Mouse (Mus musculus): ENCODE measurements at regions not wholly inside any gene's neighbourhood (a gene's known extent, or its start where the extent isn't known, plus 50 kb on each side); places are given as distances from the start of the nearest gene placed in this dataset.

DNA sequence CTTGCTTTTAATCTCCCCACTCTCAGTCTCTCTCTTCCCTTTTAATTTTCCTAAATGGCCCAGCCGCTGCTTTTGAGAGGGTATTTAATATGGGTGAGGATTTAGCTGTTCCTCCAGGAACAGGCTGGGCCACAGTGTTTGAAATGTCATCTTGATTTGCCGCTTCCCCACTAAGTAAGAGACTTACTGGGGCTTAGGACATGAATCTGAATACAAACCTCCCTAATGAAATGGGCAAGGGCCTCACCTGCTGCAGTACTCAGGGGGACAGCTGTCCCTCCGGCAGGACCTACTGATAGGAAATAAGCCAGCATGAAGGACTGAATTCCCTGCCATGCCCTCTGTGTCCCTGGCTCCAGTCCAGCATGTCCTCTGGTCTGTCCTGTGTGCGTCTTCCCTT lies 50.6 kb upstream of the Prr23a1 start:
- ATAC-seq (ENCODE audit: insufficient number of reproducible peaks, insufficient read depth, low FRiP score, low read depth), result no peak
- H3K36me3 ChIP-seq (ENCODE audit: control insufficient read depth, insufficient read depth, low read length), result no peaks in the 10 kb centered on the region
- no peaks in the 10 kb centered on the region for H3K4me1 ChIP-seq (ENCODE audit: control insufficient read depth, insufficient read depth, low read length)
- H3K27me3 ChIP-seq (ENCODE audit: control insufficient read depth, insufficient read depth, low read length), result no peaks in the 10 kb centered on the region
- WGBS, result 61% methylated on average over 4 of the region's 4 CpGs
- H3K27ac ChIP-seq (ENCODE audit: low read length), result no peak overlapping the region
- no peak overlapping the region for H3K9ac ChIP-seq (replicated peaks; ENCODE audit: low read depth, low read length)
- H3K9me3 ChIP-seq (ENCODE audit: control insufficient read depth, low read depth, low read length), result no peaks in the 10 kb centered on the region
- no peak overlapping the region for H3K4me3 ChIP-seq (ENCODE audit: low read depth, low read length)
- H3K4me2 ChIP-seq (replicated peaks; ENCODE audit: low read depth, low read length), result no peak overlapping the region

DNA sequence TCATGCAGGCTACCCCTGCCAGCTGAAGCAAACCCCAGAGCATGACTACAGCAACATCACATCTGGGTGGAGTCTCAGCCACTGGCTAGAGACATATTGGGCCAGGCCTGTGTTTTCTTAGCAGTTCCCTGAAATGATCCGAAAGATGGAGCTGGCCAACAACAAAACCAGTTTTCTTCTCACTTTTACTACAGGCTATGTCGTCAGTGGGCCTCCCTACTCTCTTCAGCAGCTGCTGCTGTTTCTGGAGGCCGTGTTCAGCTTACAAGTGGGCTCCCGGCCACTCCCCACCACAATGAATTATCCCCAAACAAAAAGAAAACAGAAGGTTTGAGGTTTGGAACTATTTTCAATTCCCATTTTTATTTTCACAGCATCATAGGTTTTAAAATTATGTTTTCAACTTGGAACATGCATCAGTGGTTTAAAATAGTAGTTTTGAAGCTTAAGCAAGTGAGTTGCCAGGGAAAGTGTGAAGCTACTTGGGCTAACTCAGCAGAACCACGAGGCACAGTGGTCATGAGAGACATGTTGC lies 68.6 kb upstream of the Prr23a1 start:
- no peak overlapping the region for H3K4me3 ChIP-seq (ENCODE audit: low read depth, low read length)
- no peaks in the 10 kb centered on the region for H3K9me3 ChIP-seq (ENCODE audit: control insufficient read depth, low read depth, low read length)
- no peaks in the 10 kb centered on the region for H3K36me3 ChIP-seq (ENCODE audit: control insufficient read depth, insufficient read depth, low read length)
- H3K9ac ChIP-seq (replicated peaks; ENCODE audit: low read depth, low read length), result no peak overlapping the region
- 75% methylated on average over 5 of the region's 5 CpGs for WGBS
- no peak for ATAC-seq (ENCODE audit: insufficient number of reproducible peaks, insufficient read depth, low FRiP score, low read depth)
- no peaks in the 10 kb centered on the region for H3K27me3 ChIP-seq (ENCODE audit: control insufficient read depth, insufficient read depth, low read length)
- no peaks in the 10 kb centered on the region for H3K4me1 ChIP-seq (ENCODE audit: control insufficient read depth, insufficient read depth, low read length)
- no peak overlapping the region for H3K4me2 ChIP-seq (replicated peaks; ENCODE audit: low read depth, low read length)
- H3K27ac ChIP-seq (ENCODE audit: low read length), result no peak overlapping the region

DNA sequence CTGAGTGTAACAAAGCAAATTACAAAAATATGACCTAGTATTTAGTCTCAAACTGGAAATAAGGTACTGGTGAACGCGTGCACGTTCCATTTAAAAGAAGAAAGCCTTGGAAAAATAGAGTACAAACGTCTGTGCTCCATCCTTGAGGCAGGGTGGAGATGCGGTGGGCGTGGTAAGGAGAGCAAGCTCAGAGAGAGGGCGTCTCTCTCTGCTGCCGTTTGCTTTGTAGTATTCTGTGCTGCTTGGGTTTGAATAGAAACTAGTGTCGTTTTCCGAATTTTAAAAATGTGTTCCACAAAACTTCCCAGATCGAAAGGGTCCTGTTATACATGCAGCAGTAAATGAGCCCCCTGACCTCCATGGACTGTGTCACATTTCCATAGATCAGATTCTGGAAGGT lies 69.1 kb upstream of the Prr23a1 start:
- ATAC-seq (ENCODE audit: insufficient number of reproducible peaks, insufficient read depth, low FRiP score, low read depth), result no peak
- no peaks in the 10 kb centered on the region for H3K4me1 ChIP-seq (ENCODE audit: control insufficient read depth, insufficient read depth, low read length)
- H3K9ac ChIP-seq (replicated peaks; ENCODE audit: low read depth, low read length), result no peak overlapping the region
- no peak overlapping the region for H3K4me3 ChIP-seq (ENCODE audit: low read depth, low read length)
- 78% methylated on average over 11 of the region's 11 CpGs for WGBS
- H3K27ac ChIP-seq (ENCODE audit: low read length), result no peak overlapping the region
- no peak overlapping the region for H3K4me2 ChIP-seq (replicated peaks; ENCODE audit: low read depth, low read length)
- H3K36me3 ChIP-seq (ENCODE audit: control insufficient read depth, insufficient read depth, low read length), result no peaks in the 10 kb centered on the region
- H3K9me3 ChIP-seq (ENCODE audit: control insufficient read depth, low read depth, low read length), result no peaks in the 10 kb centered on the region
- H3K27me3 ChIP-seq (ENCODE audit: control insufficient read depth, insufficient read depth, low read length), result no peaks in the 10 kb centered on the region

DNA sequence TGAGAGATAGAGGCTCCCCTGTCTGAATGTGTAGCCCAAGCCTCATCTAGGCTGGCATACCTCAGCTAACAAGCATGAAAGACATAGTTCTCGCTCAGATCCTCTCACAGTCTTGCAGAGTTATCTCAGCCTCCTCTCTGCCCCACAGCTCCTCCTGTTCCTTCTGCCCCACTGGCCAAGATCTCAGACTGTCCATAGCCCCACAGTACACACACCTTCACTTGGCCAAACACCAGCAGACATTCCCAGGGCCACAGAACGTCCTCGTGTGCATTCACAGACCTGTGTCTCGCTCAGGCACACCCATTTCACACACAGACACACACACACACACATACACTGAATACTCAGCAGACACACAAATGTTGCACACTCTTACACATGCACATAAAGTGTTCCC lies 87.5 kb upstream of the Prr23a1 start:
- H3K4me2 ChIP-seq (replicated peaks; ENCODE audit: low read depth, low read length), result no peak overlapping the region
- no peak overlapping the region for H3K9ac ChIP-seq (replicated peaks; ENCODE audit: low read depth, low read length)
- ATAC-seq (ENCODE audit: insufficient number of reproducible peaks, insufficient read depth, low FRiP score, low read depth), result no peak
- no peak overlapping the region for H3K4me3 ChIP-seq (ENCODE audit: low read depth, low read length)
- H3K36me3 ChIP-seq (ENCODE audit: control insufficient read depth, insufficient read depth, low read length), result no peaks in the 10 kb centered on the region
- H3K4me1 ChIP-seq (ENCODE audit: control insufficient read depth, insufficient read depth, low read length), result no peaks in the 10 kb centered on the region
- H3K9me3 ChIP-seq (ENCODE audit: control insufficient read depth, low read depth, low read length), result no peaks in the 10 kb centered on the region
- H3K27me3 ChIP-seq (ENCODE audit: control insufficient read depth, insufficient read depth, low read length), result no peaks in the 10 kb centered on the region
- no peak overlapping the region for H3K27ac ChIP-seq (ENCODE audit: low read length)
- WGBS, result 74% methylated on average over 4 of the region's 4 CpGs

DNA sequence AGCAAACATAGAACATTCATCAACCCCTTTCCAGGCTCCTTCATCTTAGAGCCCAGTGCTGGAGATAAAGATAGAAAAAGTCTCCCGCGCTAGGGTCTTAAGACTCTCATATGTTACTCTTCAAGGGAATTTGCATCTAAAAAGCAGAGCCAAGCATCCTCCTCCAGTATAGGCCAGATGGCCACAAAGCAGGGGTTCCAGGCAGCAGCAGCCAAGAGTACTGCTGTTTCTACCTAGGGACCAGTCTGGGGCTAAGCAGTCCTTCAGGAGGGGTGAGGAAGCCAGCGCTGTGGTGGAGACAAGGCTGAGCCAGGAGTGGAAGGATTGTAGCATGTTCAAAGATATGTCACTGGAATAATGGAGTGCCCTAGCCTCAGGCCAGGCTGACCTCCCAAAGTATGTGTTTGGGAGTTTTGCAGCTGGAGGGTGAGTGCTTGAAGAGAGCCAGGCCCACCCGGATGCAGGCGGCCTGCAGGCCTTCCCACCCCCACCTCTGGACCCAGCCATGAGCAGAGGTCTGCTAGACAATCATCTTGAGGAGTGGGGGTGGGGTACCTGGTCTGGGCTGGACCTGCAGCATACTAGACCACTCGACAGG lies 88.8 kb upstream of the Prr23a1 start:
- H3K36me3 ChIP-seq (ENCODE audit: control insufficient read depth, insufficient read depth, low read length), result no peaks in the 10 kb centered on the region
- 50% methylated on average over 6 of the region's 6 CpGs for WGBS
- no peaks in the 10 kb centered on the region for H3K9me3 ChIP-seq (ENCODE audit: control insufficient read depth, low read depth, low read length)
- no peaks in the 10 kb centered on the region for H3K27me3 ChIP-seq (ENCODE audit: control insufficient read depth, insufficient read depth, low read length)
- no peak overlapping the region for H3K27ac ChIP-seq (ENCODE audit: low read length)
- H3K4me2 ChIP-seq (replicated peaks; ENCODE audit: low read depth, low read length), result no peak overlapping the region
- H3K4me3 ChIP-seq (ENCODE audit: low read depth, low read length), result no peak overlapping the region
- H3K9ac ChIP-seq (replicated peaks; ENCODE audit: low read depth, low read length), result no peak overlapping the region
- ATAC-seq (ENCODE audit: insufficient number of reproducible peaks, insufficient read depth, low FRiP score, low read depth), result 0 out of 2 replicates have a peak, but pooled peaks have one; percentile 23
- no peaks in the 10 kb centered on the region for H3K4me1 ChIP-seq (ENCODE audit: control insufficient read depth, insufficient read depth, low read length)

DNA sequence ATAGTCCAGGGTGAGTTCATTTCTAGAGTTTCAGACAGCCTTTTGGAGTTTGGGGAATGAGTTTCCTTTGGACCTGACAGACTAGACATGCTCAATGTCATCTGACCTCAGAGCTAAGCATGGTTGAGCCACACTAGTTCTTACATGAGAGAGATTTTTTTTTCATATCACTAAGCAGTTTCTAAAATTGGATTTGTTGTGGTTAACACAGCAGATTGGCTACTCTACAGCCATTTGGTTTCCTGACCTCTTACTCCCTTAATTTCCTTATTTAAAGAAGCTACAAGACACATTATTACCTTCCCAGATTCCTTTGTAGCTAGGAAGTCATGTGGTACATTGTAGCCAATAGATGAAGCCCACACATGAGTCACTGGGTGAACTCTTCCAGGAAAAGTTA lies 98.5 kb upstream of the Prr23a1 start:
- Histone ChIP-seq H3K36me3 (ENCODE audit: control insufficient read depth, insufficient read depth, low read length) (no peaks in the 10 kb centered on the region), H3K4me1 (ENCODE audit: control insufficient read depth, insufficient read depth, low read length) (no peaks in the 10 kb centered on the region), H3K9me3 (ENCODE audit: control insufficient read depth, low read depth, low read length) (no peaks in the 10 kb centered on the region), H3K4me3 (ENCODE audit: low read depth, low read length) (no peak overlapping the region), H3K4me2 (replicated peaks; ENCODE audit: low read depth, low read length) (no peak overlapping the region), H3K27ac (ENCODE audit: low read length) (no peak overlapping the region), H3K9ac (replicated peaks; ENCODE audit: low read depth, low read length) (no peak overlapping the region), H3K27me3 (ENCODE audit: control insufficient read depth, insufficient read depth, low read length) (no peaks in the 10 kb centered on the region)
- ATAC-seq (ENCODE audit: insufficient number of reproducible peaks, insufficient read depth, low FRiP score, low read depth), result no peak

DNA sequence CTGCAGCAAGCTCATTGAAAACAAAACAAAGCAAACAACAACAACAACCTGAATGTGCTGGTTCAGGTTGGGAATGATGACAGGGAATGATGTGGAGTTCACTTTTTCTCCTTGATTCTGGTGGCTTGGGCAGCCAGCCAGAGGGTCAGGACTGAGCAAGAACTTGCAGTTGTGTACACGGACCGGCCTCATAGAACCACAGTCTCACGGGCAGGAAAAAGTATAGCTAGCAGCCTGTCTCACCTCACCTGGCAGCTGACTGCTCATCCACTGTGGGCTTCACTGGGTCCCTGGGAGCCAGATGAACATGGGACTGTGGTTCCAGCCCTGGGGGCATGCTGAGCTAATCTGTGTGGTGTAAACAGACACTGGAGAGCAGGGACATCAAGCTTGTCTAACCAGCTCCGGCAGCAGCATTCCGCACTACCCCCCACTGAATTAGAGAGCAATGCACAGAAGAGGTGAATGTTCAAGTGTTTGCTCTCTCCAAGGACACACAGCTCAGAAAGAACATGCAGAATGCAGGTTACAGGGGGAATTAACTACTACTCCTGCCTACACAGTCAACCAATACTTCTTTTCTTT lies 114.9 kb upstream of the Prr23a1 start:
- Histone ChIP-seq H3K9ac (replicated peaks; ENCODE audit: low read depth, low read length) (no peak overlapping the region), H3K36me3 (ENCODE audit: control insufficient read depth, insufficient read depth, low read length) (no peaks in the 10 kb centered on the region), H3K9me3 (ENCODE audit: control insufficient read depth, low read depth, low read length) (no peaks in the 10 kb centered on the region), H3K4me2 (replicated peaks; ENCODE audit: low read depth, low read length) (no peak overlapping the region), H3K4me1 (ENCODE audit: control insufficient read depth, insufficient read depth, low read length) (no peaks in the 10 kb centered on the region), H3K27me3 (ENCODE audit: control insufficient read depth, insufficient read depth, low read length) (no peaks in the 10 kb centered on the region), H3K27ac (ENCODE audit: low read length) (no peak overlapping the region), H3K4me3 (ENCODE audit: low read depth, low read length) (no peak overlapping the region)
- ATAC-seq (ENCODE audit: insufficient number of reproducible peaks, insufficient read depth, low FRiP score, low read depth), result peak; percentile 33; the same call in 1 of the 2 replicates
- 30% methylated on average over 5 of the region's 5 CpGs for WGBS

DNA sequence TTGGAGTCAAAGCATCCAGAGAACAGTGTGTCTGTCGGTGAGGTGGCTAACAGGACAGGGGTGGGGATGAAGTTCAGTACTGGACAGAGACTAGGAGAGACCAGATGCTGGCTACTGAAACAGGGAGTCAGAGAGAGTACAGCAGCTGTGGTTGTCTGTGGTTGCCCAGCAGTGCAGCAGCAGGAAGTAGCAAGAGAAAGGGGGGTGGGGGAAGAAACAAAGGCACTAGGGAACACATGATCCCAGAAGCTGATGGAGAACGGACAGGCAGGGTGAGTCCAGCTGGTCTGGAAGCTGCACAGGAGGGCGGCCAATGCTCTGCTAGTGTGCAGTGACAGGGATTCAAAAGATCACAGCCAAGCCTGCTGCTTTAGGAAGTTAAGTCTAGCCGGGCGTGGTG lies 115.7 kb upstream of the Prr23a1 start:
- no peaks in the 10 kb centered on the region for H3K36me3 ChIP-seq (ENCODE audit: control insufficient read depth, insufficient read depth, low read length)
- no peak overlapping the region for H3K27ac ChIP-seq (ENCODE audit: low read length)
- H3K9ac ChIP-seq (replicated peaks; ENCODE audit: low read depth, low read length), result no peak overlapping the region
- H3K4me1 ChIP-seq (ENCODE audit: control insufficient read depth, insufficient read depth, low read length), result no peaks in the 10 kb centered on the region
- no peak overlapping the region for H3K4me2 ChIP-seq (replicated peaks; ENCODE audit: low read depth, low read length)
- H3K27me3 ChIP-seq (ENCODE audit: control insufficient read depth, insufficient read depth, low read length), result no peaks in the 10 kb centered on the region
- WGBS, result 49% methylated on average over 5 of the region's 5 CpGs
- H3K4me3 ChIP-seq (ENCODE audit: low read depth, low read length), result no peak overlapping the region
- H3K9me3 ChIP-seq (ENCODE audit: control insufficient read depth, low read depth, low read length), result no peaks in the 10 kb centered on the region
- ATAC-seq (ENCODE audit: insufficient number of reproducible peaks, insufficient read depth, low FRiP score, low read depth), result 0 out of 2 replicates have a peak, but pooled peaks have one; percentile 56

DNA sequence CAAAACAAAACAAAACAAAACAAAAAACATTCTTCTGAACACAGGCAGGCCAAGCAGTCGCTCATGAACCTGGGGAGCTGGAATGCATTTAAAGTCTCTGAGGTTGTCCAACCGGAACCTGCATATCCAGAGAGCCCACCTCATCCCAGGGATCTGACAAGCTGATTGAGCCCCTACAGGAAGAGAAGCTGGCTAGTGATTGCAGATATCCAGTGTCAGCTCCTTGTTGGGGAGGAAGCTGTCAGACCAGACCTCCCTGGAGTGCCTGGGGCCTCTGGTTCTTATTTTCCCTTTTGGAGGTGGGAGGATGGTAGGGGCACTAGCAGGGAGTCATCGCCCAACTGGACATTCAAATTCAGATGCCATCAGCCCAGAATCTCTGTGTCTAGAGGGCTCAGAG lies 119.4 kb upstream of the Prr23a1 start:
- H3K4me2 ChIP-seq (replicated peaks; ENCODE audit: low read depth, low read length), result no peak overlapping the region
- H3K27me3 ChIP-seq (ENCODE audit: control insufficient read depth, insufficient read depth, low read length), result no peaks in the 10 kb centered on the region
- H3K36me3 ChIP-seq (ENCODE audit: control insufficient read depth, insufficient read depth, low read length), result no peaks in the 10 kb centered on the region
- no peak for ATAC-seq (ENCODE audit: insufficient number of reproducible peaks, insufficient read depth, low FRiP score, low read depth)
- H3K4me1 ChIP-seq (ENCODE audit: control insufficient read depth, insufficient read depth, low read length), result no peaks in the 10 kb centered on the region
- no peak overlapping the region for H3K9ac ChIP-seq (replicated peaks; ENCODE audit: low read depth, low read length)
- 81% methylated on average over 3 of the region's 3 CpGs for WGBS
- no peak overlapping the region for H3K4me3 ChIP-seq (ENCODE audit: low read depth, low read length)
- H3K9me3 ChIP-seq (ENCODE audit: control insufficient read depth, low read depth, low read length), result no peaks in the 10 kb centered on the region
- no peak overlapping the region for H3K27ac ChIP-seq (ENCODE audit: low read length)
